Mouse (Mus musculus): ENCODE measurements at regions not wholly inside any gene's neighbourhood (a gene's known extent, or its start where the extent isn't known, plus 50 kb on each side); places are given as distances from the start of the nearest gene placed in this dataset.

DNA sequence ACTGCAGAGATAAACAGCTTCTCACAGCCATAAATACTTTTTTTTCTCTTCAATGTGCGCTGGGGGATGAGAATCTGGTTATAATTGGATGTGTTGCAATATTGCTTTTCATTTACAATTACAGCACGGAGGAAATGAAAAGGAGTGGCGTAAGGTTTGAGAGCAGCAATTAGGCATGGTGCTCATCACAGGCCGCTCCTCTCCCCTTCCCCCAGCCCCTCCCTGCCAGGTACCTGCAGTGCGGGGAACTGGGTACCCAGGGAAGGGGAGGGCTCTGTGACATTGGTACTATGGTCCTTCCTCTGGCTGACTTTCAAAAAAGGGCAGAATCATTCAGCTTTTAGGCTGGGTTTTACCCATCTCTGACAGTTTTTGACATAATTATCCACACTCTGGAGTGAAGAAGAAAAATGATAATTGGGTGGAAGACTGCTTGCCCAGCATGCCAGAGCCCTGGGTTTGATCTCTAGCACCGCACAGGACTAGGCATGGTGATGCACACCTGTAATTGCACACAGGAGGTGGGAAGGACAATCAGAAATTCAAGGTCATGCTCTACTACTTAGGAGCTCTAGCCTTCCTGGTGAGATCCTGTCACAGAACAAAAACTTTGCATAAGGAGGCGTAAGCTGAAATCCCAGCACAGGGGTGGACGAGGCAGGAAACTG is 59.1 kb upstream of the Ercc4 start:
- TF ChIP-seq POLR2A (IDR thresholded peaks at IDR 0.05; ENCODE audit: borderline replicate concordance, control insufficient read depth, low read depth, low read length) (no peak), CTCF (IDR thresholded peaks at IDR 0.05; ENCODE audit: control insufficient read depth, insufficient read depth, low read length) (no peak)
- 72% methylated on average over 8 of the region's 8 CpGs for WGBS
- H3K4me3 ChIP-seq (replicated peaks; ENCODE audit: control insufficient read depth, low read depth, low read length), result no peak overlapping the region
- H3K27ac ChIP-seq (ENCODE audit: control insufficient read depth, insufficient read depth, low read depth, low read length, poor library complexity), result no peak overlapping the region
- no peaks in the 10 kb centered on the region for H3K4me1 ChIP-seq (ENCODE audit: control insufficient read depth, insufficient read depth, low read length)

DNA sequence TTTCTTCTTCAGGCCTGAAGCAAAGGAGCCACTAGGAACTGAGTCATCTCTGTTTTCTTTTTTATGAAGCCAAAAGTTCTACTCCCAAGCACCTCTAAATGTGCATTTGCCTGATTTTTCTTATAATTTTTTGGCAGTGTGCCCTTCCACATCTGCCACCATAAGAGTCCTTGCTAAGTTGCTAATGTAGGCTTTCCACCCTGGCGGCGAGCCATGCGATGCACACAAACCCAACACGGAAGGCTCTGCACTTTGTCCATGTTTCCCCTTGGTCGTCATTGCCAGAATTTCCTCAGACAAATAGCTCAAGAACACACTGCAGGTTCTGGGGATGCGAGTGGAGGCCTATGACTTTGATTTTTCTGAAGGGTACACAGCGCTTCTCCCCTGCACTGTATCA is 54.5 kb upstream of the Ercc4 start:
- no peak for TF ChIP-seq POLR2A (IDR thresholded peaks at IDR 0.05; ENCODE audit: borderline replicate concordance, control insufficient read depth, low read depth, low read length)
- WGBS, result 76% methylated on average over 7 of the region's 7 CpGs
- Histone ChIP-seq H3K4me3 (replicated peaks; ENCODE audit: control insufficient read depth, low read depth, low read length) (no peak overlapping the region), H3K27ac (ENCODE audit: control insufficient read depth, insufficient read depth, low read depth, low read length, poor library complexity) (no peak overlapping the region), H3K4me1 (ENCODE audit: control insufficient read depth, insufficient read depth, low read length) (no peaks in the 10 kb centered on the region)

All from bone marrow, adult 2 months (tissue).